Mouse (Mus musculus) G1E-ER4 (cell line): ENCODE data around the gene Gng2. TPM values are rescaled to one million over a fixed set of nuclear protein-coding genes. Genes with fewer than 3 reads are reported as not detected.

Experiments
- GATA1 ChIP-seq: IDR thresholded peaks from one replicate; pipeline ENCODE4 v1.8.0; 2012; ENCODE audit warnings: low read length, inconsistent platforms
- polyA plus RNA-seq: library from polyadenylated mRNA; stranded (reverse); fragments of >175 nt; gene quantifications from 2 replicates; pipeline ENCODE4 v1.2.3, GENCODE M21; 2012

Gng2 gene
- polyA plus RNA-seq, 1 experiment: 0.40 TPM

GRCm38 (mm10) chr14:19924086-19924485, 53.3 kb downstream of the Gng2 start:
- TF ChIP-seq GATA1: no peak

DNA sequence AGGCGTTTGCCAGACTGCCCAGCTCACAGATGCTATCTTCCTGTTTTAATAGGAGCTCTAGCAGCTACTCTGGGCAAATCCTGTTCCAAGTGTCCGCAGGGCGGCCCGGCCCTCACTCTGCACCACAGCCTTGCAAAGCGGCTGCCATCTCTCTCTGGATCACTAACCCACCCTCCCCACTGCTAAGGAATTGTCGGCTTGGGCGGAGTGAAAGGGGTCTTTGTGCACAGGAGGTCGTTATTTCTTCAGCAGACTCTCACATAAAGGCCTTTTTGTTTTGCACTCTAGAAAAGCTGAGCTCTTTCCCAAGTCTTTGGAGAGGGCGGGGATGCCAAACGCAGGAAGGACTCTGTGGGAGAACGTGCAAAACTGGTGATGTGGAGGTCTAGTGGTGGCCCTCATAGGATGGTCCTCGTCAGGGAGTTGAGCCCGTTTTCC, 57.2 kb downstream of the Gng2 start:
- TF ChIP-seq GATA1: no peak

DNA sequence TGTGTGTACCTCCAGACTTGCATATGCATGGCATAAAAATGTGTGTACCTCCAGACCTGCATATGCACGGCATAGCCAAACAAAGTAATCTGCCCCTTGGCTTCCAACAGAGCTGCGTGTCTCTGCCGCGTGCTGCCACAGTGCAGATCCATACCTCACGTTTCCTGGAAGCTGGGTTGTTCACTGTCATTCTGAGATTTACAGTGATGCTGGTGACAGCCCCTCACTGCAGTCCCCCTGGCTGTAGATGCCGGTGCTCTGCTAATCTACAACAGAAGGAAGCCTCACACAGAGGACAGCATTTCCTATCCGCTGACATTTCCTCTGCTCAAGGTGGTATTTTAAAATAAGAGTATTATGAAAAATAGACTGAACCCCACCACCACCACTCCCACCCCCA, 57.6 kb downstream of the Gng2 start:
- no peak for TF ChIP-seq GATA1

DNA sequence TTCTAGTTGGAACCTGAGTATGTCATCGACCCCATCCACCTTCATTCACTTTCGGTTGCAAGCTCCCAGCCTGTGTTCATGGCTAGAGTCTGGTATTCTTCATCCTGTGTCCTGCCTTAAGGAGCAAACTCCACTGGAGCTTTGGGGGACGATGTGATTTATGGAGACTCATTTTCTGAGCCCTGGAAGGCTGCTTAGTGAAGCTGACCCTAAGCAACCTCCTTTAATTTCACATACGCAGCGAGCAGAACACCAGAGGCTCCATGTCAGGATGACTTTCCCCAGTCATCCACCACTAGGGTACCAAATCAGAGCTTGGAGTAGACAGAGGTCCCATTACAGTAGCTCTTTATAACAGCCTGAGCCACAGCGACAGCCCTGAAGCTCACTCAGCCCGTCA, 59.9 kb downstream of the Gng2 start:
- TF ChIP-seq GATA1: no peak

DNA sequence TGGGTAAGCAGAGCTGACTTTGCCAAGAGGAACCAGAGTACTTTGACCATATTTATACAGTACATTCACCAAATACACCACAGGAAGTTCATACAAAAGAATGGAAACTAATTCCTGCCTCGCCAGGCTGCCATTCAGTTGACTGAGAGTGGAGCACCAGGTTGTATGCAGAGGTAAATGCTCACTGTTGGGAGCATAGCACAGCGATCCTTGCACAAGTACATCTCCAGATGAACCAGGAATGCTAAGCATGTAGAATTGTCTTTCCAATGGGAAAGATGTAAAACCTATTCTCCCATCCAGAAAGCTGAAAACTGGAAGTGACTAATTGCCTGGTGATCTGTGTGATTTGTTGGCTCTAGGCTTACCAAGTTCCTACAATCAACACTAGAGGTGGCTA, 61.1 kb downstream of the Gng2 start:
- no peak for TF ChIP-seq GATA1

DNA sequence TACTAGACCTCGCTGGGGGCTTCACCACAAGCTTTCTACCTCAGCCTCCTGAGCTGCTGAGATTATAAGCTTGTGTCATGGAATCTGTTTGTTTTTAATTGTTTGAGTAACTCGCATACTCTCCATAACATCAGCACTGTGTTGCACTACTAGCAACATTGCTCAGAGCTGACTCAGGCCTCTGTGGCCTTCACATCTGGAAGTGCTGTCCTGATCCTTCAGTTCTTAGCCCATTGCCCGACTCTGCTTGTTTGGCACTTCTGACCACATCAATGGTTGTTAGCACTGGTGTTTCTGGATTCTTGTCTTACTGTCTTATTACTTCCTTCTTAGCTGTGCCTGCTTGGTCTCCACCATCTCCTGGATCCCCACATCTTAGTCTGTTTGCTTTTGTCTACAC, 64.5 kb downstream of the Gng2 start:
- no peak for TF ChIP-seq GATA1

- no peak for TF ChIP-seq GATA1
Observed at GRCm38 (mm10) chr14:19905615-19906014, 71.8 kb downstream of the Gng2 start.

GRCm38 (mm10) chr14:19904821-19905220, 72.6 kb downstream of the Gng2 start:
- no peak for TF ChIP-seq GATA1

DNA sequence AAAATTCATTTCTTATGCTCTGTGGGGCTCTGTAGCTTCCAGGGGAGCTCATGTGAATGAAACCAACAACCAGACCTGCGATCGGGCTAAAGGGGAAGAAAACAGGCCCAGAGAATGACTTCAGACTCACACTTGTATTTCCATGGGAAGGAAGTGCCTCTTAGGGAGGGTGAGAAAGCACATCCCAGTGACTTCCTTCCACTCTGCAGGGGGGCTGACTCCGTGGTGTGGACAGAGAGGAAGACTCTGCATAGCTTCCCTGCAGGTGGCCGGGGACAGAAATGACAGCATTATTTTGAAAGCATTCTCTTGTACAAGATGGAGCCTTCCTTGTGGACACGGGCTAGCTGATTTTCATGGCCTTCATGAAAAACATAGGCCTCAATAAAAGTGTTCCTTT, 73.4 kb downstream of the Gng2 start:
- TF ChIP-seq GATA1: no peak

GRCm38 (mm10) chr14:19900492-19900891, 76.9 kb downstream of the Gng2 start:
- TF ChIP-seq GATA1: no peak

GRCm38 (mm10) chr14:19887569-19887968, 89.9 kb downstream of the Gng2 start:
- no peak for TF ChIP-seq GATA1

GRCm38 (mm10) chr14:19874201-19874807, 103.1 kb downstream of the Gng2 start:
- no peak for TF ChIP-seq GATA1

DNA sequence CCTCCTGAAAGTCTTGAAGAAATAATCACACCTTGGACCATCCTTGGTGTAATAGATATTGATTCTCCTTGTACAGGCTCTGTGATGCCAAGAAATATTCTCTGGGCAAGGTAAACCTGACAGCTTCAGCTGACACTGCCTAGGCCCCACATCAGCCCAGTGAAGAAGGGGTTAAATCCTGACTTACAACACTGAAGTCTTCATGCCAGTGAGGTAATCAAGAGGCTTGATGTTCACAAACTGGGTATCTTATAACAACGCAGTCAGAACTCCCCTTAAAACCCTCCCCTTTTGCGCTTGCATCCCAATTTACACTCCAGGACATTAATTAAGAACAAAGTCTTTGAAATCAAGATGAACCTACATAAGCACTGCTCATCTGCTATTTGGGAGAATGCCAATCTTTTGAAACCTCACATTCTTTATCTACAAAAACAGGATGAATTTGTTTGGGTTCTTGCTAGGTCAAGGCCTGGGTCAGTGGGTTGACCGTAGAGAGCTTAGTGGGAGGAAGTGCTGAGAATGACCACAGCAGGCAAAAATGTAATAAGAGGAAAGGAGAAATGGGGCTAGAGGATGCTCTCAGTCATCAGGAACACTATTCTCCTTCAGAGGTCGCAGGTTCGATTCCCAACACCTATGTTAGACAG, 110.0 kb downstream of the Gng2 start:
- TF ChIP-seq GATA1: no peak

- no peak for TF ChIP-seq GATA1
Observed at GRCm38 (mm10) chr14:19861311-19862080, 115.9 kb downstream of the Gng2 start.

DNA sequence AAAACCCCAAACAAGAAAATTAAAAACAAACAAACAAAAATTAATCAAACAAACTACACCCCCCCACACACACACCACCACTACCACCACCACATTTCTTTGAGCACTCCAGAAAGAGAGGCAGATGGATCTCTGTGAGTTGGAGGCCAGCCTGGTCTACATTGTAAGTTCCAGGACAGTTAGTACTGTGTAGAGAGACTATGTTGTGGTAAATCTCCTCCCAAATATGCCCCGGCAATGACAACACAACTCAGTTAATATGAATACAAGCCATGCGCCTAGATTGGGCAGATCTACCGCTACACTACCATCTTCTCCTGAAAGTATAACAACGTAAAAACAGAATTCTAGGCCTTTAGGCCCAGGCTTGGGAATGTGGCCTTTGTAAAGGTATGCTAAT, 117.1 kb downstream of the Gng2 start:
- TF ChIP-seq GATA1: no peak

- TF ChIP-seq GATA1: no peak
Observed at GRCm38 (mm10) chr14:19858808-19859776, 118.3 kb downstream of the Gng2 start.

DNA sequence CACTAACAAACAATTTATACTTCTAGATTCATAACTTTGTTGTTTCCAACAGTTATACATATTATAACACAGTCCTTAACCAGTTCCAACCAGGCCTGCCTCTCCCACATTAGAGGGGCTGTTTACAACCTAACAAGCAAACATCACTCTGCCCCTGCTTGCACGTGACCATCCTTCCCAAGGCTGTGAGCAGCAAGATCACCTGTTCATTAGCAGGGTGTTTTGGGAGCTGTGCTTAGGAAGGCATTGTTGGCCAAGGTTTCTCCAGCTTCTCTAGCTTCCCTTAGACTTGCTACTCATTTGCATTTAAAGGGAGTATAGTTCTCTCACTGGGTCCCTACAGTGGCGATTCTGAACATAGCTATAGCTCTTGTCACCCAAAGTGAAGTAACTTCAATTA, 119.1 kb downstream of the Gng2 start:
- TF ChIP-seq GATA1: no peak
